Mouse (Mus musculus): ENCODE results near the gene E2f4. TPM values are rescaled to one million over a fixed set of nuclear protein-coding genes. Genes with fewer than 3 reads are reported as not detected.
A peak's percentile ranks its signal among the peaks of the same experiment; 100 is the strongest.
"Not testable (repeated sequence)": the region's sequence is repeated elsewhere in the genome, so short reads cannot be mapped to it uniquely, and the experiment has no call there.

Gene E2f4
- polyA plus RNA-seq, 1 experiment from 2014 or later: 266 TPM

GRCm38 (mm10) chr8:105288958-105289732 is 8.3 kb upstream of the E2f4 start:
- under 1% methylated on average over 53 of the region's 53 CpGs for WGBS
- H3K27me3 ChIP-seq (replicated peaks; ENCODE audit: control insufficient read depth, insufficient read depth, low read length): peaks cover 25% of the 10 kb centered on the region

GRCm38 (mm10) chr8:105289805-105290460 is 7.5 kb upstream of the E2f4 start, which contains the start of gene 4931428F04Rik:
Gene 4931428F04Rik (minus strand): TSS chr8:105289864.
- ATAC-seq (replicated peaks; ENCODE audit: low FRiP score) (peak; percentile 24; the same call in 1 of the 2 replicates), DNase-seq (ENCODE audit: low spot score) (peak; percentile 54)
- WGBS: 5% methylated on average over 43 of the region's 43 CpGs
- Histone ChIP-seq H3K4me3 (ENCODE audit: low read depth, low read length) (peak within 1 kb of the TSS; percentile 52), H3K9me3 (ENCODE audit: control insufficient read depth, low read length) (no peaks in the 10 kb centered on the region), H3K9ac (ENCODE audit: low read depth, low read length) (peak within 1 kb of the TSS; percentile 60), H3K4me2 (peak within 1 kb of the TSS; percentile 91), H3K27me3 (replicated peaks; ENCODE audit: control insufficient read depth, insufficient read depth, low read length) (peaks cover 20% of the 10 kb centered on the region), H3K4me1 (replicated peaks; ENCODE audit: control insufficient read depth, insufficient read depth, low read length) (peaks cover 20% of the 10 kb centered on the region), H3K27ac (ENCODE audit: low read depth, low read length) (peak within 1 kb of the TSS; percentile 44), H3K36me3 (ENCODE audit: control insufficient read depth, insufficient read depth, low read length) (peaks cover 2% of the 10 kb centered on the region; the same call in 1 of the 2 replicates)

More at GRCm38 (mm10) chr8:105288958-105289732, 8.3 kb upstream of the E2f4 start:
- Histone ChIP-seq H3K4me2 (peak overlapping the region; percentile 91), H3K4me3 (ENCODE audit: low read depth, low read length) (peak overlapping the region; percentile 52), H3K4me1 (replicated peaks; ENCODE audit: control insufficient read depth, insufficient read depth, low read length) (peaks cover 20% of the 10 kb centered on the region), H3K27ac (ENCODE audit: low read depth, low read length) (peak overlapping the region; percentile 44), H3K9me3 (ENCODE audit: control insufficient read depth, low read length) (no peaks in the 10 kb centered on the region), H3K9ac (ENCODE audit: low read depth, low read length) (peak overlapping the region; percentile 60), H3K36me3 (ENCODE audit: control insufficient read depth, insufficient read depth, low read length) (peaks cover 2% of the 10 kb centered on the region; the same call in 1 of the 2 replicates)
- DNase-seq (ENCODE audit: low spot score) (peak; percentile 94), ATAC-seq (replicated peaks; ENCODE audit: low FRiP score) (peak; percentile 89)

- H3K27ac ChIP-seq (ENCODE audit: low read depth, low read length): no peak overlapping the region
- peaks cover 20% of the 10 kb centered on the region for H3K4me1 ChIP-seq (replicated peaks; ENCODE audit: control insufficient read depth, insufficient read depth, low read length)
- peak overlapping the region; percentile 91 for H3K4me2 ChIP-seq
- H3K9ac ChIP-seq (ENCODE audit: low read depth, low read length): no peak overlapping the region
- ATAC-seq (replicated peaks; ENCODE audit: low FRiP score) (0 out of 2 replicates have a peak, but pooled peaks have one; percentile 13), DNase-seq (ENCODE audit: low spot score) (peak; percentile 85)
- H3K9me3 ChIP-seq (ENCODE audit: control insufficient read depth, low read length): no peaks in the 10 kb centered on the region
- 16% methylated on average over 31 of the region's 31 CpGs for WGBS
- H3K27me3 ChIP-seq (replicated peaks; ENCODE audit: control insufficient read depth, insufficient read depth, low read length): peaks cover 14% of the 10 kb centered on the region
- peak overlapping the region; percentile 52 for H3K4me3 ChIP-seq (ENCODE audit: low read depth, low read length)
- peaks cover 2% of the 10 kb centered on the region; the same call in 1 of the 2 replicates for H3K36me3 ChIP-seq (ENCODE audit: control insufficient read depth, insufficient read depth, low read length)
These were observed 6.7 kb upstream of the E2f4 start for GRCm38 (mm10) chr8:105290554-105291314.

- not testable (repeated sequence) for H3K4me2 ChIP-seq; H3K4me3 ChIP-seq (ENCODE audit: low read depth, low read length); H3K9ac ChIP-seq (ENCODE audit: low read depth, low read length); ATAC-seq (replicated peaks; ENCODE audit: low FRiP score); DNase-seq (ENCODE audit: low spot score); H3K27ac ChIP-seq (ENCODE audit: low read depth, low read length); H3K36me3 ChIP-seq (ENCODE audit: control insufficient read depth, insufficient read depth, low read length); H3K9me3 ChIP-seq (ENCODE audit: control insufficient read depth, low read length)
- H3K4me1 ChIP-seq (replicated peaks; ENCODE audit: control insufficient read depth, insufficient read depth, low read length): peaks cover 24% of the 10 kb centered on the region
- H3K27me3 ChIP-seq (replicated peaks; ENCODE audit: control insufficient read depth, insufficient read depth, low read length): peaks cover 13% of the 10 kb centered on the region
- WGBS: 80% methylated on average over 8 of the region's 8 CpGs
These were observed 6.1 kb upstream of the E2f4 start for GRCm38 (mm10) chr8:105291364-105291763.

- not testable (repeated sequence) for H3K9ac ChIP-seq (ENCODE audit: low read depth, low read length); H3K27ac ChIP-seq (ENCODE audit: low read depth, low read length); H3K4me2 ChIP-seq; ATAC-seq (replicated peaks; ENCODE audit: low FRiP score); H3K36me3 ChIP-seq (ENCODE audit: control insufficient read depth, insufficient read depth, low read length); H3K4me3 ChIP-seq (ENCODE audit: low read depth, low read length); DNase-seq (ENCODE audit: low spot score); H3K9me3 ChIP-seq (ENCODE audit: control insufficient read depth, low read length)
- 60% methylated on average over 3 of the region's 3 CpGs for WGBS
- H3K27me3 ChIP-seq (replicated peaks; ENCODE audit: control insufficient read depth, insufficient read depth, low read length): peaks cover 13% of the 10 kb centered on the region
- peaks cover 28% of the 10 kb centered on the region for H3K4me1 ChIP-seq (replicated peaks; ENCODE audit: control insufficient read depth, insufficient read depth, low read length)
These were observed 5.7 kb upstream of the E2f4 start for GRCm38 (mm10) chr8:105291802-105292201.

- no peaks in the 10 kb centered on the region for H3K9me3 ChIP-seq (ENCODE audit: control insufficient read depth, low read length)
These were observed 5.0 kb upstream of the E2f4 start for GRCm38 (mm10) chr8:105292471-105292870.

GRCm38 (mm10) chr8:105293405-105293804 is 4.1 kb upstream of the E2f4 start:
- no peak for ATAC-seq (replicated peaks; ENCODE audit: low FRiP score)
- DNase-seq (ENCODE audit: low spot score): no peak

More at GRCm38 (mm10) chr8:105292471-105292870, 5.0 kb upstream of the E2f4 start:
- DNase-seq (ENCODE audit: low spot score): no peak
- peaks cover 28% of the 10 kb centered on the region for H3K4me1 ChIP-seq (replicated peaks; ENCODE audit: control insufficient read depth, insufficient read depth, low read length)
- H3K27me3 ChIP-seq (replicated peaks; ENCODE audit: control insufficient read depth, insufficient read depth, low read length): peaks cover 13% of the 10 kb centered on the region
- no peak overlapping the region for H3K9ac ChIP-seq (ENCODE audit: low read depth, low read length)
- no peak overlapping the region for H3K4me3 ChIP-seq (ENCODE audit: low read depth, low read length)
- WGBS: 69% methylated on average over 7 of the region's 7 CpGs
- peaks cover 2% of the 10 kb centered on the region; the same call in 1 of the 2 replicates for H3K36me3 ChIP-seq (ENCODE audit: control insufficient read depth, insufficient read depth, low read length)
- ATAC-seq (replicated peaks; ENCODE audit: low FRiP score): no peak
- no peak overlapping the region for H3K27ac ChIP-seq (ENCODE audit: low read depth, low read length)
- H3K4me2 ChIP-seq: no peak overlapping the region

GRCm38 (mm10) chr8:105294776-105295175 is 2.7 kb upstream of the E2f4 start:
- WGBS: 73% methylated on average over 9 of the region's 9 CpGs
- H3K9ac ChIP-seq (ENCODE audit: low read depth, low read length): peak overlapping the region; percentile 10; the same call in 1 of the 2 replicates
- H3K27me3 ChIP-seq (replicated peaks; ENCODE audit: control insufficient read depth, insufficient read depth, low read length): peaks cover 11% of the 10 kb centered on the region
- peaks cover 9% of the 10 kb centered on the region; the same call in 1 of the 2 replicates for H3K36me3 ChIP-seq (ENCODE audit: control insufficient read depth, insufficient read depth, low read length)
- peak overlapping the region; percentile 76 for H3K4me2 ChIP-seq
- DNase-seq (ENCODE audit: low spot score): no peak
- H3K4me3 ChIP-seq (ENCODE audit: low read depth, low read length): peak overlapping the region; percentile 26
- no peaks in the 10 kb centered on the region for H3K9me3 ChIP-seq (ENCODE audit: control insufficient read depth, low read length)
- H3K27ac ChIP-seq (ENCODE audit: low read depth, low read length): no peak overlapping the region
- no peak for ATAC-seq (replicated peaks; ENCODE audit: low FRiP score)
- peaks cover 30% of the 10 kb centered on the region for H3K4me1 ChIP-seq (replicated peaks; ENCODE audit: control insufficient read depth, insufficient read depth, low read length)

More at GRCm38 (mm10) chr8:105293405-105293804, 4.1 kb upstream of the E2f4 start:
- Histone ChIP-seq H3K27me3 (replicated peaks; ENCODE audit: control insufficient read depth, insufficient read depth, low read length) (peaks cover 13% of the 10 kb centered on the region), H3K4me3 (ENCODE audit: low read depth, low read length) (no peak overlapping the region), H3K4me1 (replicated peaks; ENCODE audit: control insufficient read depth, insufficient read depth, low read length) (peaks cover 28% of the 10 kb centered on the region), H3K36me3 (ENCODE audit: control insufficient read depth, insufficient read depth, low read length) (peaks cover 3% of the 10 kb centered on the region; the same call in 1 of the 2 replicates), H3K4me2 (no peak overlapping the region), H3K9ac (ENCODE audit: low read depth, low read length) (no peak overlapping the region), H3K9me3 (ENCODE audit: control insufficient read depth, low read length) (no peaks in the 10 kb centered on the region), H3K27ac (ENCODE audit: low read depth, low read length) (no peak overlapping the region)
- WGBS: 72% methylated on average over 19 of the region's 19 CpGs

All from liver, embryonic 11.5 days (tissue).